Mouse (Mus musculus): Measurements from ENCODE around the gene Prss28. TPM values are rescaled to one million over a fixed set of nuclear protein-coding genes. Genes with fewer than 3 reads are reported as not detected.

The Prss28 gene
- polyA plus RNA-seq, 1 experiment from 2014 or later = not detected

Other genes starting within 250 kb of the Prss28 start
- gene Tmem204, start 225.1 kb upstream of the Prss28 start, polyA plus RNA-seq (2014; fragmentation: Nextera tagmentation; extraction: Ambion mirVana) = 22.6 and 23.2 TPM in 2 replicates
- gene Telo2, start 192.7 kb upstream of the Prss28 start, polyA plus RNA-seq (2014; fragmentation: Nextera tagmentation; extraction: Ambion mirVana) = 24.8 and 37.2 TPM in 2 replicates
- gene Ptx4, start 187.9 kb upstream of the Prss28 start, polyA plus RNA-seq (2014; fragmentation: Nextera tagmentation; extraction: Ambion mirVana) = 1.8 and 2.9 TPM in 2 replicates
- gene Clcn7, start 175.3 kb upstream of the Prss28 start, polyA plus RNA-seq (2014; fragmentation: Nextera tagmentation; extraction: Ambion mirVana) = 21.4 and 22.6 TPM in 2 replicates
- not detected in 2 replicates for gene Ccdc154, start 146.2 kb upstream of the Prss28 start, polyA plus RNA-seq (2014; fragmentation: Nextera tagmentation; extraction: Ambion mirVana)
- gene Gm38655, start 133.2 kb upstream of the Prss28 start, polyA plus RNA-seq (2014; fragmentation: Nextera tagmentation; extraction: Ambion mirVana) = 0.25 TPM in 1 of 2 replicates, not detected in the other
- 28.1 and 29.2 TPM in 2 replicates for gene BC003965, start 124.1 kb upstream of the Prss28 start, polyA plus RNA-seq (2014; fragmentation: Nextera tagmentation; extraction: Ambion mirVana)
- 5.6 and 5.8 TPM in 2 replicates for gene Unkl, start 120.2 kb upstream of the Prss28 start, polyA plus RNA-seq (2014; fragmentation: Nextera tagmentation; extraction: Ambion mirVana)
- gene Gnptg, start 68.5 kb upstream of the Prss28 start, polyA plus RNA-seq (2014; fragmentation: Nextera tagmentation; extraction: Ambion mirVana) = 32.4 and 34.9 TPM in 2 replicates
- gene Tsr3, start 68.5 kb upstream of the Prss28 start, polyA plus RNA-seq (2014; fragmentation: Nextera tagmentation; extraction: Ambion mirVana) = 39.1 and 48.7 TPM in 2 replicates
- 0.42 and 1.1 TPM in 2 replicates for gene Baiap3, start 52.3 kb upstream of the Prss28 start, polyA plus RNA-seq (2014; fragmentation: Nextera tagmentation; extraction: Ambion mirVana)
- 482 and 517 TPM in 2 replicates for gene Ube2i, start 34.0 kb upstream of the Prss28 start, polyA plus RNA-seq (2014; fragmentation: Nextera tagmentation; extraction: Ambion mirVana)
- 3.1 and 4.4 TPM in 2 replicates for gene Prss34, start 10.3 kb upstream of the Prss28 start, polyA plus RNA-seq (2014; fragmentation: Nextera tagmentation; extraction: Ambion mirVana)
- not detected in 2 replicates for gene Prss29, start 10.0 kb downstream of the Prss28 start, polyA plus RNA-seq (2014; fragmentation: Nextera tagmentation; extraction: Ambion mirVana)
- 0.94 and 1.0 TPM in 2 replicates for gene Tpsab1, start 36.9 kb downstream of the Prss28 start, polyA plus RNA-seq (2014; fragmentation: Nextera tagmentation; extraction: Ambion mirVana)
- 47.8 and 101 TPM in 2 replicates for gene Tpsb2, start 57.7 kb downstream of the Prss28 start, polyA plus RNA-seq (2014; fragmentation: Nextera tagmentation; extraction: Ambion mirVana)
- gene Tpsg1, start 60.6 kb downstream of the Prss28 start, polyA plus RNA-seq (2014; fragmentation: Nextera tagmentation; extraction: Ambion mirVana) = 8.0 and 9.5 TPM in 2 replicates
- gene Cacna1h, start 125.1 kb downstream of the Prss28 start, polyA plus RNA-seq (2014; fragmentation: Nextera tagmentation; extraction: Ambion mirVana) = 4.9 and 5.2 TPM in 2 replicates
- 0.22 and 3.0 TPM in 2 replicates for gene Tekt4, start 146.0 kb downstream of the Prss28 start, polyA plus RNA-seq (2014; fragmentation: Nextera tagmentation; extraction: Ambion mirVana)
- not detected in 2 replicates for gene Sstr5, start 188.6 kb downstream of the Prss28 start, polyA plus RNA-seq (2014; fragmentation: Nextera tagmentation; extraction: Ambion mirVana)

Data from embryonic facial prominence, embryonic 14.5 days (tissue).